Mouse (Mus musculus) liver, embryonic 14.5 days (tissue): ENCODE results near the gene Cit.

Experiments
- CTCF ChIP-seq: IDR thresholded peaks from 2 replicates; pipeline ENCODE4 v1.5.1; 2016; ENCODE audit warnings: antibody characterized with exemption, low read depth, control low read depth
- EP300 ChIP-seq: IDR thresholded peaks from 2 replicates; pipeline ENCODE4 v1.6.1; 2016; ENCODE audit warnings: antibody characterized with exemption, low read depth

DNA sequence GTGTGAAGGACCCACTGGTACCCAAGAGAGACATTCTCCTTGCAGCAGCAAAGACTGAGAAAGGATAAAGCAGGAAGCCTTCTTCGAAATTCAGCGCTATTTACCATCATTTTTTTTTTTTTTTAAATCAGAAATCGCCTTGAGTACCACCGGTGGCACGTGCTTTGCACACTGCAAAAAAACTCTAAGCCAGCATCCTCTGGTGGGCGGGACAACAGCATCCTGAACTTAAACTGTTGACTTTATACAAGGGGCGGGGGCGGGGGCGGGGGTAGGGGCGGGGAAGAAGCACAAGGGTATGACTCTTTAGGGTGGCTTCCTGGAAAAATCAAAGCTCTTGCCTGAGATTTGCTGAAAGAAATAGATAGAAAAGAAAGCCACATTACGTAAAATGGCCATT lies 194.6 kb downstream of the Cit start:
- TF ChIP-seq CTCF (no peak), EP300 (no peak)
